Mouse (Mus musculus) adrenal gland, adult (tissue): ENCODE data around the gene Farsa.

Experiments used
- DNase-seq, 2 experiments: peaks; one replicate each; pipeline ENCODE4 v3.0.0; 2022 to 2023; ENCODE audit warnings: low spot score in 1 of 2; ENCODE audit not compliant: inconsistent age in 2 of 2

The Farsa gene

DNA sequence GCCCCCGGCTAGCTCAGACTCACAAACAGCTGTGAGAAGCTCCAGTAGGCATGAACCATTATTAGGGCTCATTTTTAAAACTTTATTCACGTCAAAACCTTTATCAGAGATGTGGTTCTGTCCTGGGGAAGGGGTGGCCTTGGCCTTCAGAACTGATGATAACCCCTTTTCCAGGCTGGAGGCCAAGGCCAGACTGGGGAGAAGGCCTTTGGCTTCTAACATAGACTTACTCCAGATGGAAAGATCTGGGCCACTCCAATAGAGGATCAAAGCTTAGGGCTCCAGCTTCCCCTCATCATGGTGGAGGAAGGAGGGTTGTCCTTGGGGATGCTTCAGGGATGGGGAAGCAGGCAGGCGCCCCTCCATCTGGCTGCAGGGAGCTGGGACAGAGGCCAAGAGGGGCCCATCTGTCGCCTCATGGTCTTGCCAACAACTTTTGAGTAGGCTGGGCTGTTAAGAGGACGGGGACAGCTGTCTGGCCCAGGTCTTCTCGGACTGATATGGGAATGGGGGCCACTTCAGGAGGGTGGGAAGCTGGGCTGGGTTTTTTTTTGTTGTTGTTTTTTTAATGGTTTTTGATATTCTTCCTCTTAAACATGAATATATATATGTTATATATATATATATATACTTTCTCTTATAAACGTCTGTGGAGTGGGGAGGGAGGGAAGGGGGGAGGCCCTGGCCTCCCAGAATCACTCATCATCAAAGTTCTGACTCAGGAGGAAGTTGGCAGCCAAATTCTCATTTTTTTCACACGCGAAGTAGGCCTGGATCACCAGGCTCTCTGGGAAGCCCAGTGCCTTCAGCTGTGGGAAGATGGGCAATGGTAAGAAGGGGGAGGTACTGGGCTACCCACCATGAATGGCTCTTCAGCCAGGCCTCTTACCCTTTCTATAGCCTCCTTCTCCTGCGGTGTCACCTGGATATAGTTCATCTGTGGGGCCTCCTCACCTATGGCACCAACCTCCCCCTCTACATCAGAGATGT lies 21.6 kb upstream of the Farsa start:
- peak; percentile 87 to 89 for DNase-seq

DNA sequence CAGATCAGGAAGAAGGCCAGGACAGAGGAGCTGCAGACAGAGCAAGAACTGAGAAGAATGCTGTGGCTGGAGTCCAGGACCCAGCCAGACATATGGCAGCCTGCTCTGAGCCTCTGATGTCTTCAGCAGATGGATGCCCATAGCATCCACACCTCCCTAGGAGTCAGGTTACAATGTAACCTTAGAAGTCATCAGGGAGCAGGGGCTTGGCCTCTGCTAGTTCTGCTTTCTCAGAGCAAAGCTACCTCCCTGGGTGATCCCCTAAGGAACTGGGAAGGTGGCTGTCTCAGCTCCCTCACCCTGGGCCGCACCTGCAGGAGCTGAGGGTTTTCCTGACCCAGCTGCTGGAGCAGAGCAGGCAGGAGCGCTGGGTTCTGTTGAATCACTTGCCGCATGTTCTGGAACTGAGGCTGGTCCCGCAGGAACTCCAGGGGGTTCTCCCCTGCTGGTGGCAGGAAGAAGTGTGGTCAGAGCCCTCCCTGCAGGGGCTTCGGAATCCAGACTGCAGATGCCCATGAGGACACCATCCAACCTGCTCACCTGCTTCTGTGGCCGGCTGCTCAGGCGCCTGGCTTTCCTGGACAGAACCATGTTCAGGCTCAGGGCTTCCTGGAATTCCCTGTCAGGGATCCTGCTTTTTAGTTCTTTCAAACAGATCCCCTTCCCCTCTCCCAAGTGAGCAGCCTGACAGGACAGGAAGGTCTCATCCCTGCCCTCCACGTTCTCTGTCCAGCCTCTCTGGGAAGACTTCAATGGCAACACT lies 19.5 kb upstream of the Farsa start:
- no peak for DNase-seq

DNA sequence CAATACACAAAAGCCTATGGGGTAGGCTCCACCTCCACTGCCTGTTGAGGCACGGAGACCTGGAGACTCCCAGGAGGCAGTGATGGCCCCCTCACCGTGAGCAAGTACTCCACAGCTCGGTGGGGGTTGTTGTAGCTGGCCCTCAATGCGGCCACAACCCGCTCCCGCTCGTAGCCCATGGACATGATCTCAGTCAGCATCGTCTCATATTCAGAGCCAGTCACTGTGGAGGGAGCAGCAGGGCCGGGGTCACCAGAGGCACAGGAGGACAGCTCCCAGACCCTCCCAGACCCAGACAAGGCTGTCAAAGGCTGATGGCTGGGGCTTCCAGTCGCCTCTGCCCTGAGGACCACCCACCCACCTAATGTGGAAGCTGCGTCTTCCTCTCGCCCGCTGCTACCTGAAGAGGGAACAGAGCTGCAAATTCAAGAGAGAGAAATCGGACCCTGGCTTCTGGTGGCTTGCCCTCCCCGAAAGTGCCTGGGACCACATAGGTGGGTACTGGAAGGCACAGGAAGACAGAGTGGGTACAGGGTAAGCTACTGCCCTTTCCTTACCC lies 18.8 kb upstream of the Farsa start:
- DNase-seq, result peak in 1 of 2 experiments; percentile 38

DNA sequence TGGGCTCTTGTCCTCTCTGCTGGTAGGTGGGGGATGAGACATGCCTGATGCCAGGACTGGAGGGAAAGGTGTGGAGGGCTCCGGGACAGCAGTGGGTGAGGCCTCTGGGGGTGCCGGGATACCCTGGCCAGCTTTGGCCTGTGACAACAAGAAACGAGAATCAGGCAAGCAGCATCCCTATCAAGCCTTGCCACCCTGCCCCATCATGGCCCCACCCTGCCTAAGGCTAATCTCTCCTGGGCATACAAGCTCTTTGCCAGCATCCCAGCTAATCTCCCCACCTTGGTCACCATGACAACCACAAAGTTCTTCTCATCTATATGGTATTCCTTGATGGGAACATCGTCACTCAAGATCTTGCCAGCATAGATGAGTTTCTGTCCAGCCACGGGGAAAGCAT lies 18.3 kb upstream of the Farsa start:
- DNase-seq, result peak in 1 of 2 experiments; percentile 36

DNA sequence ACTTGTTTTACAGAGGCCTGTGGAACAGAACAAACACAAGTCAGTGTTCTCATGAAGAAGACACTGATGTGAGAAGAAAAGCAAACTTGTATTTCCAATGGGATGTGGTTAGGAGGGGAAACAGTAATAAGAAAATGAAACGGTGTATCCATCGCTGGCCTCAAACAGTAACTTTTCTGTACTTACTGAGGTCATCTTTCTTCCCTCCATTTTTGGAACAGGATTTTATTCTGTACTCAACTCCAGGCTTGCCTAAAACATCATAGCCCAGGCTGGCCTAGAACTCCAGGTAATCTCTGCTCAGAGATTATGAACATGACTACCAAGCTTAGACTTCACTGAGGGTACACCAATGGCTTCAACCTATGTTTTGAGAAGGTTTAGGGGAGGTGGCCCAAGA lies 17.4 kb upstream of the Farsa start:
- no peak for DNase-seq

DNA sequence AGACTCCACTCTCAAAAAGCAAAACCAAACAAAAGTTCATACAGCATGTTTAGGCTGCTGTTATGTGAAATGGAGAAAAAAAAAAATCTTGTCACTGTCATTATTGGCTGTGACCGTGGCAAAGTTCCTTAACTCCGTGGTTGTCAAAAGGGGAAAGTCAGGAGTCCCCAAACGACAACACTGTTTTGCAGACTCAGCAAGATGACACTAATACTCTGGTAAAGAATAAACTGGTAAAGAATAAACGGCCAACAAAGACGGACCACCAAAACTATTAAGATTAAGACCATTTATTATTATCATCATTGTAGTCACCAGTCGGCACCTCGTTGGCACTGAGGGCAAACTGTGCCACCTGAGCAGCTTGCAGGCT lies 16.9 kb upstream of the Farsa start:
- no peak for DNase-seq

DNA sequence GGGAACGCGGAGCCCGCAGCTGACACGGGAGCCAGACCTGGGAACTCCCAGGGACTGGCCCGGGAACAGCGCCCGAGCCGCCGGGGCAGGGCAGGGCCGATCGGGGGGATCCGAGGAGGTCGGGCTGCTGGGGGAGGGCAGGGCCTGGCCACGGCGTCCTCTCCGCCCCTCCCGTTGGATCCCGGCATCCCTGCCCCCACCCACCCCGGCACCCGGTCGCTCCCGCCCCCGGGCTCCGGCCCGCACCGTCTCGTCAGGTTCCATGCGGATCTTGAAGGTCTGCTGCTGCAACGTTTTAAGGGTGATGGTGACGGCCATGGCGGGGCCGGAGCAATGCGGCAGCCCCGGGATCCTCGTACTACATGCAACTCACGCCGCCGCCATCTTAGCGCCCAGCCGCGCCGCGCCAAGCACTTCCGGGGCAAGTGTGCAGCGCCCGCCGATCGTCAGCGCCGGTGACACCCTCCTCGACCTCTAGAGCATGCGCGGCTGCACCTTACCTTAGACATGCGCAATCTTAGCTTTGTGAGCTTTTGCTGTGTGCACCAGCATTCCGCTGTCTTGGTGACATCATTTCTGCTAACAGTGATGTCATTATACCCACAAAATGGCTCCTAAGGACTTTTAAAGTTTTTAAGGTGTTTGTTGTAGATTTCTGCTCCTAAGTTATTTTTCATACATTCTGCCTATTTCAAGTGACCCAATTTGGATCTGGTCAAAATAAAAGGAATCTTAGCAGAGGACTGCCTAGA lies 16.4 kb upstream of the Farsa start, which contains the start of gene Rad23a:
TSS of gene Rad23a (minus strand) at position 418 of the 752 bp plus-strand sequence.
- DNase-seq, result peak; percentile 94 to 97

DNA sequence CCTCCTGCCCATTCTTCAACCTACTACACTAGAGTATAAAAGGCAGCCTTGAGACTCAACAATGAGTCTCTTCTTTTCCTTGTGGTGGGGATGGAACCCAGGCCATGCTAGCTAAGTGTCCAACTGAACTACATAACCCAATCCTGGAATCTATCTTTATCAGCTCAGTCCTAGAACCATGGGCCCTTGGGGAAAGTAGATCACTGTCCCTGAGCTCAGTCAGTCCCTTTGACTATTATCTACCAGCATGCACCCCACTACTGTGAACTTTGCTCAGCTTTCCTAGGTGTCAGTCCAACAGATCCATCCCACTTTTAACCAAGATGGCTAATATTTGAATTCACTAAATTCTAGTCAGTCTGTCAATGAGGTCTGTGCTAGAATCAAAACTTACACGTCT lies 15.3 kb upstream of the Farsa start:
- DNase-seq, result peak in 1 of 2 experiments; percentile 51

DNA sequence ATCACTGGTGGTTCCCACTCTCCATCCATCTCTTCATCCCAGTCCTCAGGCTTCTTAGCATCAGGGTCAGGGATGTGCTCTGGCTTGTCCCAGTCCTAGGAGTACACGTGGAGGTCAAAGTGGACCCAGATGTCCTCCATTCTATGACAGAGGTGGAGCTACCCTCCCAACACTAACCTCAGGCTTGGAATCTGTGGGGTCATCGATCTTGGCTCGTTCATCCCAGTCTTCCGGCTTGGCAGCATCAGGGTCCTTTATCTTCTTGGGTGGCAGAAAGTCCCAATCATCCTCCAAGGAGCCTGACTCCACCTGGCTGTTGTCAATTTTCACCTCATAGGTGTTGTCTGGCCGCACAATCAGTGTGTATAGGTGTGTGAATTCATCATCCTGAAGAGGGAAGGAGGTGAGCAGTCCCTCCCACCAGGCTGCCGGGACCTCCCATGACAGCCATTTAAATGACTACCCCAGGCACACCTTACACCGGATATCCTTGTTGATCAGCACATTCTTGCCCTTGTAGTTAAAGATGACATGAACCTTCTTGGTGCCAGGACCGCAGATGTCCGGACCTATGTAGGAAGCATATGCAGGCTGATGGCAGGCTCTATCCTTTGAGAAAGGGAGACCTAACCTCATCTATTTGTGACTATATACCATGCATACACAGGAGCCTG lies 12.3 kb upstream of the Farsa start:
- peak in 1 of 2 experiments; percentile 44 for DNase-seq

DNA sequence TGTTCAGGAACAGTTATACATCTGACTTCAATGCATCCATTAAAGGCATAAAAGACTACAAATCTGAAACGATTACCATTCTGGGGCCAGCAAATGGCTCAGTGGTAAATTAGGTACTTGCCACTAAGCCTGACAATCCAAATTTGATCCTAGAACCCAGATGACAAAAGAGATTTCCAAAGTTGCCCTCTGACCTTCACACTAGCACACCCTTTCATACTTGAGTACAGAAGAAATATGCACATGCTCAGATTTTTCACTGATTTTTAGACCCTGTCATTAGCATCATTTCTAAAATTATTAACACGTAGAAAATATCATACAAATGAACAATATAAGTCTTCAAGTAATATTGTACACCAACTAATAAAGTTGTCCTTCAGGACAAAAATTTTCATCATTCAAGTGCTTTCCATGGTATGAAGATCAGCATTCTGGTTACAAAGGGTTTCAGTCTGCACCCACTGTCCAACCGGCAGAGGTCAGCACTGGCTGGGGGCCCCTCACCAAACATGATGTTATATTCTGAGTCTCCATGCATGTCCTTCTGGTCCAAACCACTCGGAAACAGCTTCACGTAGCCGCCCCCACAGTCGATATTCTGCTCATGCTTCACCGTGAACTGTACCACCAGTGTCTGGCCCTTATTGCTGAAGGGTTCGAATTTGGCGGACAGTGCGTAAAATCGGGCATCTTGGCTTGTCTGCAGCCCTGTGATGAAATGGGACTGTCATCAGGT lies 11.3 kb upstream of the Farsa start:
- peak; percentile 57 to 74 for DNase-seq

DNA sequence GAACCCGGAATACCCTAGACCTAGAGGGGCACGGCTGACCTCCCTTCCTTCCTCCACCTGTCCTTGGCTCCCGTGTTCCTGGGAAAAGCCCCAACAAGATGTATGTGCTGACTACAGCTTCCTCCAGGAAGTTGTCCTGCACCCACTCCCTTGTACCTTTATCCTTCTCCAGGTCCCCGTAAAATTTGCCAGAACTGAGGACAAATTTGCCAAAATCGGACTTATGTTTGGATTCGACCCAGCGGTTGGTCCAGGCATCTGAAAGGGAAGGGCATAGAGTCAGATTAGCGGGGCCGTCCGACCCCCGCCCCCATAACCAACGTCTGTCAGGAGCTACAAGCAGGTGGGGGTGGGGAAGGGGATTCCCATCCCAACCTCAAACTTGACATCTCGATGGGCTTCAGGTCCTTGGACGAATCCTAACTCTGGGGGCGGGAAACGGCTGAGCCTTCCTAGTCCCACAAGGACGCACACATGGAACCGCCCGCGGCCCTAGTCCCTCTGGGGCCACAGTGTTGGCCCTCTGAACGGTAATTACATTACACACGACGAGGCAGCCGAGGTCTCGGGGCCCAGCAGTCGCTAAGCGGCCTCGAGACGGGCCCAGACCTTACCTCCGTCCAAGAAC lies 10.6 kb upstream of the Farsa start:
- no peak for DNase-seq

DNA sequence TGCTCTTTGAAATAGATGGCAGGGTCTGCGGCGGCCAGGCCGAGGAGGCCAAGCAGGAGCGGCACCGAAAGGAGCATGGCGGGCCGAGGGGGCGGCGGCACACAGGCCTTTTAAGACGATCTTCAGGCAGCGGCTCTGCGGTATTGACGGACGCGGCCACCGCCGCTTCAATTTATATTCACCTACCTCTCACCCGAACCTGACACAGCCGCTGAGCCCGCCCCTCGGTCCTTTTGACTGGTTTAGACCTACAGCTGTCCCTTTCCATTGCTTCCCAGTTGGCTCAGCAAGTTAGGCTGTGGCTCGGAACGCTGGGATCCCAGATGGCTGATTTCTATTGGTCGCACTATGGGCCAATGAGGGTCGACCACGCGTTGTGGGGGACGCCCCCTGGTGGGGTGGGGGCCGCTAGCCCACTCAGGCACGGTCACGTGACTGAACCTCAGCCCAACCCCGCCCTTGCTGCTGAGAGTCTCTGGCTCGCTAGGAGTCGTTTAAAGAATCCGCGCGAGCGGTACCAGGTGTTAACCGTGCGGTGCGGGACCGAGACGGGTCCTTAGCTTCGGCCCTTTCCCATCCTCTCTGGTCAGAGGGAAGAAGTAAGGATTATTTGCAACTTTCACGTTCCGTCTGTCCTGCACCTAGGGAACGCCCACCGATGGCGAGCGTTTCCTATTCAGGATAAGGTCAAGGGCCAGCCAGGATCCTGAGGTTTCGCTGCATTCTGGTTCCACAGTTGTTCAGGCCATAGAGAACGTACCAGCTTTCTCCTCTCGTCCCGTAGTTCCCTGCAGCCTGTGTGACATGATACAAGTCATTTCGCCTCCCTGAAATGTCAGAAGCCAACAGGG lies 9.8 kb upstream of the Farsa start, which contains the start of gene Calr:
TSS of gene Calr (minus strand) at position 213 of the 851 bp plus-strand sequence.
- peak; percentile 100 for DNase-seq

DNA sequence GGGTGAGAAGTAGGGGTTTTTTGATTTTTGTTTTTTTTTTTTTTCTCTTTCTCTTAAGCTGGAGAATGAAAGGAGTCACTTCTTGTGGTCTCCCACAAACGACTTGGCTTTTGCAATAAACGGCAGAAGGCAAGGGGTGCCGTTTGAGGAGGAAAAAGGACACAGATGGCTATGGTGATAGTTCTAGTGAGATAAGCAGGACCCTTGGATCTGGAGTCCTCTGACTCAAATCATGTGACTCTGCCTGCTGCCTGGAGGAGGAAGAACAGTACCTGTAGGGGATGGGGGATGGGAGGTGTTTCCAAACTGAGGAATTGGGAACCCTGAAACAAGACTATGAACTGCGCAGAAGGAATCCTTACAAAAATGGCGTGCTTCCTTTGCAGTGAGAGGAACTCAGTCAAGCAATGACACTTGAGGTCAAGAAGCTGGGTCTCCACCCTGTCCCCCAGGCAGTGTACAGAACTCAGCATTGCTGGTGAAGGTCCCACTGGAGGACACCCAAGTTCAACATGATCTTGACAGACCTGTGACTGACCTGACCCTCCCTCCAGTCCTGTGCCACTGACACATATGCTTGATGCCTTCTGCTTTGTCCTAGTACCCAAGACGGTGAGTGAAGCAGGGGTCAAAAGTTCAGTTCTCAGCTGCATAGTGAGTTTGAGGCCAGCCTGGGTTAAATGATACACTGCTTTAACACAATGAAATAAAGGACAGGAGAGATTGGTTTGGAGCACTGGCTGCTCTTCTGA lies 8.9 kb upstream of the Farsa start:
- DNase-seq, result peak in 1 of 2 experiments; percentile 74

DNA sequence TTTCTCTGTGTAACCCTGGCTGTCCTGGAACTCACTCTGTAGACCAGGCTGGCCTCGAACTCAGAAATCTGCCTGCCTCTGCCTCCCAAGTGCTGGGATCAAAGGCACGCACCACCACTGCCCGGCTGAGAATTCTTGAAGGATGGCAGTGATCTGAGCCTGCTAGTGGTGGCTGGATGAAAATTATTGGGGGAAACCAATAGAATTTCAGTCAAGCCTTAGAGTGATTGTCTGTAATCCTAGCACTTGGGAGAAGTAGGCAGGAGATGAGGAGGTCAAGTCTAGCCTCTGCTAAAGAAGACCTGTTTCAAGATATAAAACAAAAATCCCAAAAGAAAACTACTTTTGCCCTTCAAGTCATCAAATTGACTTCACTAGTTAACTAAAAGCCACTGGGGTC lies 355 bp upstream of the Farsa start:
- no peak for DNase-seq

DNA sequence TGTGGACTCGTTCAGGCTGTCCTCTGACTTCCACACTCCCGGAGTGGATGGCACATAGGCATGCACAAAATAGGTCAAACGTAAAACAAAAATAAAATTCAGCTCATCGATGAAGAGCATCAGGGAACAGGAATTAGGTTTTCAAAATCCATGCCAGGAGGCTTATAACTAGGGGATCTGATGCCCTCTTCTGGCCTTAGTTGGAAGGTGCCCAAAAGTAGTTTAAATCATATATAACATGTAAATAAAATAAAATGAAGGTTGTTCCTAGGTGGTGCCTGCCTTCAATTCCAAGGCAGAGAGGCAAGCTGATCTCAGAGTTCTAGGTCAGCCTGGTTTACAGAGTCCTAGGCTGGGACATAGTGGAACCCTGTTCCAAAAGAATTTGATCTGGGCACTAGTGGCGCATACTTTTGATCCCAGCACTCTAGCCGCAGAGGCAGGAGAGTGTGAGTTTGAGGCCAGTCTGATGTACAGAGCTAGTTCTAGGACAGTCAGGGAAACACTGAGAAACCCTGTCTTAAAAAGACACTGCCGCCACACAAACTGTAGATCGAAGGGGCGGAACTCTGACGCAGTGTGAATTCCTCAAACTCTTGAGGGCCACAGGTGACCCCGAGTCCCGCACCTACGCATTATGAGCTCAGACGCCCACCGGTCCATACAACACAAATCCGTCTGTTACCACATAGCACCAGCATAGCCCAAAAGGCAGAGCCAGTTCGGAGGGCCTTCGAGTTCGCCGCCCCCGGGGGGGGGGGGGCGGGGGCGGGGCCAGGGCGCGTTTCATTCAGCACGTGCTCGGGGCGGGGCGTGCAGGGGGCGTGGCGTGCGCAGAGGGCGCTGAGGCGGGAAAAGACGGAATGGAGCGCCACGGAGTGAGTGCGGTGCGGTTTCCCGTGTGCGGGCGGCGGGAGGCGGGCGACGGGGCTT lies 14.9 kb downstream of the Farsa start, which contains the start of gene Syce2:
TSS of gene Syce2 (plus strand) at position 736 of the 933 bp plus-strand sequence.
- DNase-seq, result peak; percentile 84 to 94

DNA sequence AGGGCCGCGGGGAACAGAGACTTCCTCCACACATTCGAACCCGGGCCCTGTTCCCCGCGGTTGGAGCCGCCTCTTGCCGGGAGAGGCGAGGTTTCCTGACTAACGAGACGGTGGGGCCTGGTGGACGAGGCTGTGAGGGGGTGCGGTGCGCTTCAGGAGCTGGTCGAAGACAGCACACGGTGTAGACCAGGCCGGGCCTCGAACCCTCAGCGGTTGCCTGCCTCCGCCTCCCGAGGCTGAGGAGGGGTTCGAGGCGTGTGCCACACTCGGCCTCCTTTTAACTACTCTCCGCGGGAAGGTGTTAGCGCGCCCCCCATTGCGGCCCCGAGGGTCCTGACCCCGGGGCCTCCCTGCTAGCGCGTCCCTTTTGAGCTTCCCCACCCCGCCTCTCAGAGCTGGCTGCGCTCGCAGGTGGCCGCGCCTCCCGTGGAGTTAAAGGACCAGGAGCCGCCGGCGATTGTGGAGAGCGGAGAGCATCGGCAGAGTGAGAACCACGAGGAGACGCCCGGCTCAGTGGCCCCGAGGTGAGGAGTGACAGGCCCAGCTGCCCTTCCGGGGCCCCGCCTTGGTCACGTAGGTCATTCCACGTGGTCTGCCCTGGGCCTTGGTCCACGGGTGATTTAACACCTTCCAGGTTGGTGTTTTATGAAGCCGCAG lies 15.6 kb downstream of the Farsa start:
- peak; percentile 51 to 71 for DNase-seq
